Mouse (Mus musculus) stomach, postnatal 0 days (tissue): ENCODE data around the gene Nell2.

ENCODE experiments used
- CTCF ChIP-seq: IDR thresholded peaks from 2 replicates; pipeline ENCODE4 v1.5.1; 2016; ENCODE audit warnings: antibody characterized with exemption, low read depth, mild to moderate bottlenecking, moderate library complexity
- EP300 ChIP-seq: optimal IDR thresholded peaks from 2 replicates; pipeline ENCODE3; 2016; ENCODE audit warnings: antibody characterized with exemption

GRCm38 (mm10) chr15:95366506-95366905 is 161.9 kb downstream of the Nell2 start:
- TF ChIP-seq EP300 = no peak
- no peak for TF ChIP-seq CTCF
